Comparison of ENCODE assay signal across 17 mouse cellular contexts in the genomic region with DNA sequence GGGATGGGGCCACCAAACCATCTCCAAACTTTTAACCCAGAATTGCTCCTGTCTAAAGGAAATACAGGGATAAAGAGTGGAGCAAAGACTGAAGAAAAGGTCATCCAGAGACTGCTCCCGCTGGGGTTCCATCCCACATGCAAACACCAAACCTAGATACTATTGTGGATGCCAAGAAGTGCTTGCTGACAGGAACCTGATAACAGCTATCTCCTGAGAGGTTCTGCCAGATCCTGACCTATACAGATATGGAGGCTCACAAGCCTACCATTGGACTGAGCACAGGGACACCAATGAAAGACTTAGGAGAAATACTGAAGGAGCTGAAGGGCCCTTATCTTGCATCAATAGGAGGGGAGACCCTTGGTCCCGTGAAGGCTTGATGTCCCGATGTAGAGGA.
DNase-seq lines count a peak whose midpoint lies in the region; ATAC-seq and TF ChIP-seq lines count a peak whose summit lies in the region.
"Had no signal": no experiment of that assay in that cellular context is flagged by ENCODE, and none has a peak within 500 bp of the region (broad histone marks: within the 10 kb centered on the region; RNA-seq: fewer than 3 reads in every experiment).

No protein-coding gene starts in this region.

- no peaks in the 10 kb centered on the region for H3K9me3 ChIP-seq in liver, embryonic 12.5 days (replicated peaks)
- H3K9me3 ChIP-seq in liver, embryonic 16.5 days (replicated peaks; ENCODE audit: control insufficient read depth, low read length): no peaks in the 10 kb centered on the region
- H3K9me3 ChIP-seq in forebrain, embryonic 13.5 days (replicated peaks): no peaks in the 10 kb centered on the region
- no peaks in the 10 kb centered on the region for H3K9me3 ChIP-seq in forebrain, postnatal 0 days (ENCODE audit: low read length)
- H3K9me3 ChIP-seq: embryonic facial prominence, embryonic 13.5 days; hindbrain, embryonic 10.5 days had no signal

- H3K27me3 ChIP-seq in liver, embryonic 12.5 days (replicated peaks): no peaks in the 10 kb centered on the region
- no peaks in the 10 kb centered on the region for H3K27me3 ChIP-seq in liver, embryonic 16.5 days (ENCODE audit: control insufficient read depth, insufficient read depth, low read depth, low read length)
- no peaks in the 10 kb centered on the region for H3K27me3 ChIP-seq in forebrain, embryonic 13.5 days
- no peaks in the 10 kb centered on the region for H3K27me3 ChIP-seq in forebrain, postnatal 0 days (ENCODE audit: insufficient read depth, low read length)
- H3K27me3 ChIP-seq: embryonic facial prominence, embryonic 13.5 days had no signal

- no peak overlapping the region for H3K4me2 ChIP-seq in liver, embryonic 12.5 days
- no peak overlapping the region for H3K4me2 ChIP-seq in liver, embryonic 16.5 days (ENCODE audit: low read depth, low read length)
- no peak overlapping the region for H3K4me2 ChIP-seq in forebrain, embryonic 13.5 days
- no peak overlapping the region for H3K4me2 ChIP-seq in forebrain, postnatal 0 days (ENCODE audit: low read depth)
- H3K4me2 ChIP-seq: embryonic facial prominence, embryonic 13.5 days; heart, embryonic 11.5 days; hindbrain, embryonic 14.5 days had no signal

- DNase-seq in MEL-GATA-1-ER (ENCODE audit: extremely low read depth, low read depth): peak; percentile 6
- DNase-seq in forebrain, postnatal 0 days: no peak
- no peak for DNase-seq in right cerebral cortex, postnatal 14 days
- DNase-seq: adrenal gland, postnatal 14 days; cerebellum, adult 18-20 months; cerebellum, adult 9-11 months; cerebellum, postnatal 36 days; gastrocnemius, postnatal 10 days; heart, adult 2 months had no signal

- no peak for TF ChIP-seq CTCF in forebrain, postnatal 0 days (IDR thresholded peaks at IDR 0.05; ENCODE audit: low read depth)

- no peaks in the 10 kb centered on the region for H3K4me1 ChIP-seq in liver, embryonic 12.5 days
- no peaks in the 10 kb centered on the region for H3K4me1 ChIP-seq in liver, embryonic 16.5 days (ENCODE audit: control insufficient read depth, low read depth, low read length)
- H3K4me1 ChIP-seq in forebrain, embryonic 13.5 days: no peaks in the 10 kb centered on the region
- no peaks in the 10 kb centered on the region for H3K4me1 ChIP-seq in forebrain, postnatal 0 days (ENCODE audit: insufficient read depth)
- H3K4me1 ChIP-seq: embryonic facial prominence, embryonic 13.5 days; hindbrain, embryonic 10.5 days had no signal

- no peak overlapping the region for H3K4me3 ChIP-seq in liver, embryonic 12.5 days
- no peak overlapping the region for H3K4me3 ChIP-seq in liver, embryonic 16.5 days (ENCODE audit: low read depth, low read length)
- no peak overlapping the region for H3K4me3 ChIP-seq in forebrain, embryonic 13.5 days
- H3K4me3 ChIP-seq in forebrain, postnatal 0 days (ENCODE audit: low read depth, low read length): no peak overlapping the region
- H3K4me3 ChIP-seq: embryonic facial prominence, embryonic 13.5 days; heart, adult 2 months; hindbrain, embryonic 10.5 days had no signal

- peak; percentile 42; the same call in 1 of the 2 replicates for ATAC-seq in liver, embryonic 12.5 days
- ATAC-seq in liver, embryonic 16.5 days (ENCODE audit: low read depth): peak; percentile 45
- no peak for ATAC-seq in forebrain, embryonic 13.5 days
- no peak for ATAC-seq in forebrain, postnatal 0 days
- ATAC-seq: forebrain, embryonic 14.5 days had no signal

- H3K9ac ChIP-seq in liver, embryonic 12.5 days: no peak overlapping the region
- no peak overlapping the region for H3K9ac ChIP-seq in liver, embryonic 16.5 days (ENCODE audit: low read depth, low read length)
- no peak overlapping the region for H3K9ac ChIP-seq in forebrain, embryonic 13.5 days
- no peak overlapping the region for H3K9ac ChIP-seq in forebrain, postnatal 0 days
- H3K9ac ChIP-seq: embryonic facial prominence, embryonic 13.5 days; hindbrain, embryonic 14.5 days had no signal

- no peaks in the 10 kb centered on the region for H3K36me3 ChIP-seq in liver, embryonic 12.5 days
- H3K36me3 ChIP-seq in liver, embryonic 16.5 days (ENCODE audit: control insufficient read depth, insufficient read depth): no peaks in the 10 kb centered on the region
- no peaks in the 10 kb centered on the region for H3K36me3 ChIP-seq in forebrain, embryonic 13.5 days (ENCODE audit: poor library complexity, severe bottlenecking)
- no peaks in the 10 kb centered on the region for H3K36me3 ChIP-seq in forebrain, postnatal 0 days (ENCODE audit: insufficient read depth)
- H3K36me3 ChIP-seq: embryonic facial prominence, embryonic 13.5 days; hindbrain, embryonic 10.5 days had no signal

- WGBS in liver, embryonic 12.5 days (ENCODE audit: insufficient replicate concordance): 33% methylated on average over 3 of the region's 3 CpGs
- 50% methylated on average over 3 of the region's 3 CpGs for WGBS in liver, embryonic 16.5 days (ENCODE audit: insufficient replicate concordance)
- 87% methylated on average over 3 of the region's 3 CpGs for WGBS in forebrain, embryonic 13.5 days
- 91% methylated on average over 3 of the region's 3 CpGs for WGBS in forebrain, postnatal 0 days

- no peak overlapping the region for H3K27ac ChIP-seq in liver, embryonic 12.5 days
- H3K27ac ChIP-seq in liver, embryonic 16.5 days (ENCODE audit: low read length): no peak overlapping the region
- H3K27ac ChIP-seq in forebrain, embryonic 13.5 days: no peak overlapping the region
- H3K27ac ChIP-seq in forebrain, postnatal 0 days (ENCODE audit: low read depth, low read length): no peak overlapping the region
- H3K27ac ChIP-seq: embryonic facial prominence, embryonic 13.5 days; heart, adult 2 months; hindbrain, embryonic 10.5 days; hindbrain, embryonic 14.5 days had no signal

Comparison
In these comparisons a context has a peak if more than half of its experiments do, and no peak if none do; other contexts are left out.
1. ATAC-seq: peak in liver, embryonic 12.5 days (single experiment) and liver, embryonic 16.5 days (single experiment); none in forebrain, embryonic 13.5 days (single experiment) and forebrain, postnatal 0 days (single experiment).